Mouse (Mus musculus) CH12.LX (cell line): ENCODE data around the gene Hist1h3c.

ENCODE experiments used
- CHD1 ChIP-seq: IDR thresholded peaks from 2 replicates; pipeline ENCODE4 v1.6.1; 2012; ENCODE audit warnings: low read depth, low read length, improper control_type of control experiment, inconsistent platforms
- CTCF ChIP-seq, 2 experiments: IDR thresholded peaks in 1 of 2; conservative IDR thresholded peaks in 1 of 2; 2 replicates each; pipeline ENCODE4 v1.5.1; 2011 to 2012; ENCODE audit warnings: low read depth in 2 of 2, low read length in 2 of 2, improper control_type of control experiment in 1 of 2, inconsistent platforms in 1 of 2, mild to moderate bottlenecking in 1 of 2, moderate library complexity in 1 of 2
- EP300 ChIP-seq: IDR thresholded peaks from 2 replicates; pipeline ENCODE4 v1.6.1; 2011; ENCODE audit warnings: low read length, improper control_type of control experiment
- GABPA ChIP-seq: IDR thresholded peaks from 2 replicates; pipeline ENCODE4 v1.6.1; 2012; ENCODE audit warnings: low read depth, low read length, improper control_type of control experiment, inconsistent platforms; ENCODE audit not compliant: insufficient replicate concordance
- JUND ChIP-seq: conservative IDR thresholded peaks from 2 replicates; pipeline ENCODE4 v1.6.1; 2011; ENCODE audit warnings: low read depth, low read length, improper control_type of control experiment
- RAD21 ChIP-seq: IDR thresholded peaks from 2 replicates; pipeline ENCODE4 v1.6.1; 2011; ENCODE audit warnings: low read depth, mild to moderate bottlenecking, low read length, improper control_type of control experiment, moderate library complexity
- SIN3A ChIP-seq: IDR thresholded peaks from 2 replicates; pipeline ENCODE4 v1.6.1; 2012; ENCODE audit warnings: low read length, improper control_type of control experiment, inconsistent platforms
- USF1 ChIP-seq: IDR thresholded peaks from 2 replicates; pipeline ENCODE4 v1.6.1; 2014; ENCODE audit warnings: low read depth, mild to moderate bottlenecking, inconsistent platforms, low read length, improper control_type of control experiment
- USF2 ChIP-seq: conservative IDR thresholded peaks from 2 replicates; pipeline ENCODE4 v1.6.1; 2011; ENCODE audit warnings: low read depth, low read length, improper control_type of control experiment
- ZC3H11A ChIP-seq: IDR thresholded peaks from 2 replicates; pipeline ENCODE4 v1.6.1; 2012; ENCODE audit warnings: low read depth, mild to moderate bottlenecking, inconsistent platforms, low read length, improper control_type of control experiment
- ZKSCAN1 ChIP-seq: IDR thresholded peaks from 2 replicates; pipeline ENCODE4 v1.6.1; 2012; ENCODE audit warnings: low read depth, inconsistent platforms, low read length, improper control_type of control experiment, borderline replicate concordance

DNA sequence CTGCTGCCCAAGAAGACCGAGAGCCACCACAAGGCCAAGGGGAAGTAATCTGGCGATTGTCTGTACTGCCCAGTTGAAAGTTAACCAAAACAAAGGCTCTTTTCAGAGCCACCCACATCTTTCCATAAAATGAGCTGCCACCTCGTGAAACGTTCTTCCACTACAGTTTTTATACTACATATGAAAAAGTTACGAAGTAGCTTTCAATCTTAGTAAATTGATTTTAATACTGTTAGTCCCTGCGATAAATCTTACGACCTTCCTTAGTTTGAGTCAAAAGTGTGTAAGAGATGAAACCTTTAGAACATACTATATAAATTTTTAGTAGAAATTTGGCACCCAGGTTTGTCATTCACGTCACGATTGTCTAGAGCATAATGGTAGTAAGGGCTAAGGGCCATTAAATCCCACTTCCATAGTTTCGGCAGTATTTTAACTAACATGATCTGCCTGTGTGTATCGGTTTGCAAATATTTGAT, 6.1 kb upstream of the Hist1h3c start:
- TF ChIP-seq CHD1 (no peak), ZKSCAN1 (no peak), RAD21 (no peak), SIN3A (peak; percentile 10; the same call in 1 of the 2 replicates), JUND (no peak), GABPA (no peak), EP300 (no peak), CTCF (conservative IDR thresholded peaks at IDR 0.05 in 1 of 2, IDR thresholded peaks at IDR 0.05 in 1 of 2; ENCODE audit: low read depth in 2 of 2, low read length in 2 of 2) (no peak), USF1 (no peak), USF2 (no peak), ZC3H11A (no peak)
